In the genomic region with DNA sequence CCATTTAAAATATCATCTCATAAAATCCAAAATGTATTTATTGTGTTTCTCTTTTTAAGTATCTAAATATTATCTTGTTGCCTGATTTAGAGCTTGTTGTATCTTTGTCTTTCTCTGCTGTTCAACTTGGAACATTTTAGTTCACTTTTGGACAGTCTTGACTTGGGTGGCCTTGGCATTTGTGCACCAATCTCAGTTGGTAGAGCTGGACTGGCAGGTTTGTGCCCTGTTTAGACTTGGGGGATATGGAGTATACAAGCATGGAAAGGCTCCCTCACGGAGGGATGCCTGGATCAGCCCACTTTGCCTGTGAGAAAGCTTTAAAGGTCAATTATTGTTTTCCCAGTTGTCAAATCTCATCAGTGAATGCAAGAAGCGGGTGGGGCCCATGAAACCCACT, we compare ENCODE assay signal across 15 mouse cellular contexts. TPM values are rescaled to one million over a fixed set of nuclear protein-coding genes. Genes with fewer than 3 reads are reported as not detected.
"Had no signal": no experiment of that assay in that cellular context is flagged by ENCODE, and none has a peak within 500 bp of the region (broad histone marks: within the 10 kb centered on the region; RNA-seq: fewer than 3 reads in every experiment).

No protein-coding gene starts in this region.

- DNase-seq: gastrocnemius, postnatal 14 days; gastrocnemius, postnatal 36 days; heart, adult 11 months; heart, adult 2 months; heart, postnatal 14 days; heart, postnatal 36 days; kidney, adult 11 months; kidney, adult 2 months; kidney, adult 9 months; kidney, postnatal 14 days; kidney, postnatal 36 days; layer of hippocampus, adult 9-11 months; layer of hippocampus, postnatal 36 days; left cerebral cortex, postnatal 4 days had no signal

RNA-seq across cellular contexts. Expression of gene Dlgap1, which starts 27.5 kb away (rescaled TPM):
- total RNA-seq: hematopoietic stem cell, adult 5-6 weeks had no signal
